Mouse (Mus musculus) kidney, adult 18-20 months (tissue): ENCODE measurements around the gene Stra6l.

Experiments used
- DNase-seq: peaks from one replicate; pipeline ENCODE4 v3.0.0; 2021

Gene Stra6l

GRCm38 (mm10) chr4:45848109-45848824 is at the start of gene Stra6l:
Gene Stra6l, plus strand, starts transcription at chr4:45848664.
- DNase-seq: no peak

- peak; percentile 73 for DNase-seq
Observed at GRCm38 (mm10) chr4:45798964-45799363, 49.5 kb upstream of the Stra6l start, which contains the start of gene Aldh1b1. Gene Aldh1b1, plus strand, starts transcription at chr4:45799022.

DNA sequence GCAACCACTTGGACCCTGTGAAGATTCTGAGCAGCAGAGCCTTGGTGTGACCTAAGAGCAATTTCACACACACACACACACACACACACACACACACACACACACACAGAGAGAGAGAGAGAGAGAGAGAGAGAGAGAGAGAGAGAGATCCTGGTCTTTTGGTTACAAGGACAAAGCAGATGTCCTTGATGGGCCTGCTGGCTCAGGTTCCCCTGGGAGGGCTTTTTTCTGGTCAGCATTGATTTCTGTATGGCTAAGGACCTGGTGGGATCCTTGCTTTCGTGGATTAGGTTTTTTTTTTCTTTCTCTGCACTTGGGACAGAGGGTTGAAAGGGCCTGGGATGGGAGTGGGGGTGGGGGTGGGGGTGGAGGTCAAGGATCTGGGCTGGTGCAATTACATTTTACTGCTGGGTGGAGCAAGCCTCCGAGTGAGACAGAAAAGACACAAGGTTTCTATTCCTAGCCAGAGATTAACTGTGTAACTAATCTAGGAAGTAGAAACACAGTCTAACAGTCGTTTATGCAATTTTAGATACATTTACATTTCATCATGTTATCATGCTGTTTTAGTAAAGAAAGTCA is 48.4 kb upstream of the Stra6l start:
- no peak for DNase-seq

DNA sequence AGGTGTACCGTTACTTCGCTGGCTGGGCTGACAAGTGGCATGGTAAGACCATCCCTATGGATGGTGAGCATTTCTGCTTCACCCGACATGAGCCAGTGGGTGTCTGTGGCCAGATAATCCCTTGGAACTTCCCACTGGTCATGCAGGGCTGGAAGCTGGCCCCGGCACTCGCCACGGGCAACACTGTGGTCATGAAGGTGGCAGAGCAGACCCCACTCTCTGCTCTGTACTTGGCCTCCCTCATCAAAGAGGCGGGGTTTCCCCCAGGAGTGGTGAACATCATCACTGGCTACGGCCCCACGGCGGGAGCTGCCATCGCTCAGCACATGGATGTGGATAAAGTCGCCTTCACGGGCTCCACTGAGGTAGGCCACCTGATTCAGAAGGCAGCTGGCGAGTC is 45.6 kb upstream of the Stra6l start:
- DNase-seq: no peak

DNA sequence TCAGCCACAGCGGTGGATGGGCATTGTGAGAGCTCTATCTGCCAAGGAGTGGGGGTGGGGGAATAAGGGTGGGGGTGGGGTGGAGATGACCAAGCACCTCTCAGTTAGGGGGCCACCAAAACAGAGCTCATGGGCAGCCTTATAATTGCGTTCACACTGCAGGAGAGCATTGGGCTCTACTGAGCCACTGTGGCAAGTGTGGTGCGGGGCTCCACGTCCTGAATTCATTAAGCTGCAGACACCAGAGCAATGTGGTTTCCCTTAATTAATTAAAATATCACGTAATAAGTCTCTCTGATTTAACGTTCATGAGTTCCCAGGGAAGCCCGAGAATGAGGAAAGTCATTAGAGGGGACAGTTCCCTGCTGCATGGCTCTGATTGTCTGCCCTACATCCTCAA is 40.4 kb upstream of the Stra6l start:
- DNase-seq: no peak

DNA sequence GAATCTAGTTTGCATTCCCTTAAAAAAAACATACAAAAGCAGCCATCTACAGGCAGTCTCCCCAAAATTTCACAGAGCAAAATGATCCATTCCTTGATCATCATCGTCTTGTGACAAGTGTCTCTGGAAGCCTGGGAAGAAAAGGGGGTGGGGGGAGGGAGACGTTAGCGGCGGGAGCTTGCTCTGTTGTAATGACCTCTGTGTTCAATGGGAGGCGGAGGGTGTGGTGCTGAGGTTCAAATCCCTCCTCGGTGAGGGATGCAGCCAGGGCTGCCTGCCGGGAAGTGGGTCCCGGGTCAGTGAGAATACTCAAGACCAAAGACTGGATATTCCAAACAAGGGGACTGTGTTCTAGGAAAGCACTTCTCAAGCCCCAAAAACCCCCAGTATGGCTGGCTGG is 37.2 kb upstream of the Stra6l start:
- DNase-seq: no peak

DNA sequence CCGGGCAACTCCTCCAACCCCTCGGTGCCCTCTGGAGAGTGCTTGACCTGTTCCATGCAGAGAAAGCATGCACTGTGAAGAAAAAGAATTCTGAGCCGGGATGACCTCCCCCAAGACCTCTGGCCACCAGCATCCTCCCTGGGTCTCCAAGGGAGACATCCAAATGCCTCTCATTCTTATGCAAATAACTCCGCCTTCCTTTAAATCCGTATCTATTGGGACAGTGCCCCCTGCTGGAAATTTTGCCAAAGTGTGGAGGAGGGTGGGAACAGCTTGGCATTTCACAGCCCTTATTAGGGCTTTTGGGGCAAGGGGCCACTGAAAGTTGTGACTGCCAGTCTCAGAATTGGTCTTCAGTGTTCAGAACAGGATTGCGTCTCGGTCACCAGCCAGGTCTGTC is 32.9 kb upstream of the Stra6l start:
- peak; percentile 51 for DNase-seq

DNA sequence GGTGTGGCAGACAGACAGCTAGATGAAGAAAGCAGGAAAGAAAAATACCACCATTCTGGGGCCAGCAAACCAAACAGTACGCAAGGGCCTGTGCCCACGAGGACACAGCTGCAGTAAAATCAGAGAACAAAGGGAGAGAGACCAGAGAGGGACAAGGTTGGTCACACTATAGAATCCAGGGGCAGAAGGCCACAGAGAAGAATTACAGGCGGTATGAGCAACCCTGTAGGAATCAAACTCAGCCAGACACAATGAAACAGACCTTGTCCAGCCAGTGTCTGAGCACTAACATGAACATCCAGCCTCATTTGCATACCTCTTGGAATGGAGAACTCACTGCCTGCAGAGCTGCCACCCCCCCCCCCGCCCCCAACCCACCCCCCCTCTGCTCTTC is 29.7 kb upstream of the Stra6l start:
- no peak for DNase-seq

DNA sequence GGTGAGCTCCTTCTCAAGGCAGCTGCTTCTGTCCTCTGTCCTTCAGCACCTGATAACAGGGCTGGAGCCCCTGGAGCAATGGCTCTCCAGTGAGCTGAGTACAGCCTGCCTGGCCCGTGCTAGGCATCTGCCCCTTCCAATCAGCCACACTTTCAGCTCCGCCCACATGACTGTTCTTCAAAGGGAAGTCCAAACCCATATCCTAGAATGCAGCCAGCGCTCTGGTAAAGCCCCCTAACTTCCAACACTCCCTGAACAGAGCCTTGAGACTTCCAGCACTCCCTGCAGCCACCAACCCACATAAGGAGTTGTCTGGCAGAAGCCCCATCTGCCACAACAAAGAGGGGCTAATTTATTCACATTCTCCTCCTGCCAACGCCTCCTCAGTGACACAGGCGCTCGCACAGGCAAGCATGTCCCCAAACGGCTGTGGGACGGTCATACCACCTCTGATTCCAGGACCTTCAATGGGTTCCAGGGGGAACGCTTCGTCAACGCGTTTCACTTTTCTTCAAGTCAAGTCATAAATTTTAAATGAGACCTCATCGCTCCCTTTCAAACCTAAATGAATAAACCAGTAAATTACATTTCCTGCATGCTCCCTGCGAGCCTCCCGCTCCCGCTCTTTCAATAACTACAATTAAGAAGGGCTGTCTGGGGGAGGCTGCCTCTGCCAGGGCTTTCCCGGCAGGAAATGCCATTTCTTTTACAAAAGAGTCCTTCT is 29.1 kb upstream of the Stra6l start:
- peak; percentile 3 for DNase-seq

- peak; percentile 64 for DNase-seq
Observed at GRCm38 (mm10) chr4:45820074-45820830, 28.2 kb upstream of the Stra6l start.

DNA sequence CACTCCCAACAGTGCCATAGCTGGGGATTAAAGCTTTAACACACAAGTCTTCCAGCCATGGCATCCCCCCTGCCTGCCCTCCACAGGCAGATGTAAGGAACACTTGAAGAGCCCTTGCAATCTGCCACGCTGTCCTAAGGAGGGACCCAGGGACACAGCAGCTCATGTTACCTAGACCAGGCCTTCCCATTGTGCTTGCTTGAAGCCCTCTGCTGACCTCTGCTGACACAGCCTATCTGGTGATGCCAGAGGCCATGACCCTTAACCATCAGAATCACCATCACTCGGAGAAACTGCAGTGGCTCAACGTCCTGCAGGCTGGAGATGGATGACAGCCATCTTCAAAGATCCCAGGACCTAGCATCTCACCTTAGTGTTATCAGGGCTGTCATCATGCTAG is 26.5 kb upstream of the Stra6l start:
- no peak for DNase-seq

- no peak for DNase-seq
Observed at GRCm38 (mm10) chr4:45822781-45823575, 25.5 kb upstream of the Stra6l start.

DNA sequence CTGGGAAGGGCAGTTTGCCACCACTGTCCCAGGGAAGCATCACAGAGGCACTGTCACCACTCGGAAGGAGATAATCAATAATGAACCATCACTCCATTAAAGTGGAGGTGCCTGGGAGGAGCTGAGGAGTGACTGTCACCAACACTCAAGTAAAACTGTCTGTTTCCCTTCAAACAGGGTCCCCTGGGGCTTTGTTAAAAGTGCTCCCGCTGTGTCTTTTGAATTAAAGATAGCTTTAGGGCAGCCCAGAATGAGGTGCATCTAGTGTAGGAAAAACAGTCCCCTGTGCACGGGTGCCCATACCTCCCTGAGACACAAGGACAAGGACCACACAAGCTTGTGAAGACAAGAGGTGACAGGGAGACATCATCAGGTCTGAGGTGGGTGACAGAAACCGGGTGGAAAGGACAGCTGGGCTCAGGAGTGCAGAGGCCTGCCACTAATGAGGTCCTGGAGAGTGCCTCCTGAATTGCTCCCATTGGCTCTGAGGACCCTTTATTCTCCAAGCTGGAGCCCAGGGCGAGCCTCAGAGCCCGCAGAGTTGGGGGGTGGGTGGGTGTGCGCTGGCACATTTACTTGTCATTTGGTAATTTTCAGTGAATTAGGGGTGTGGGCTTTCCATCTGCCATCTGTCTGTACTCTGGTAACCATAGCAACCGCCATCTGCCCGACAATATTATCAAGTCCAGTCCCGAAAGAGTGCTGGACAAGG is 24.3 kb upstream of the Stra6l start:
- no peak for DNase-seq

DNA sequence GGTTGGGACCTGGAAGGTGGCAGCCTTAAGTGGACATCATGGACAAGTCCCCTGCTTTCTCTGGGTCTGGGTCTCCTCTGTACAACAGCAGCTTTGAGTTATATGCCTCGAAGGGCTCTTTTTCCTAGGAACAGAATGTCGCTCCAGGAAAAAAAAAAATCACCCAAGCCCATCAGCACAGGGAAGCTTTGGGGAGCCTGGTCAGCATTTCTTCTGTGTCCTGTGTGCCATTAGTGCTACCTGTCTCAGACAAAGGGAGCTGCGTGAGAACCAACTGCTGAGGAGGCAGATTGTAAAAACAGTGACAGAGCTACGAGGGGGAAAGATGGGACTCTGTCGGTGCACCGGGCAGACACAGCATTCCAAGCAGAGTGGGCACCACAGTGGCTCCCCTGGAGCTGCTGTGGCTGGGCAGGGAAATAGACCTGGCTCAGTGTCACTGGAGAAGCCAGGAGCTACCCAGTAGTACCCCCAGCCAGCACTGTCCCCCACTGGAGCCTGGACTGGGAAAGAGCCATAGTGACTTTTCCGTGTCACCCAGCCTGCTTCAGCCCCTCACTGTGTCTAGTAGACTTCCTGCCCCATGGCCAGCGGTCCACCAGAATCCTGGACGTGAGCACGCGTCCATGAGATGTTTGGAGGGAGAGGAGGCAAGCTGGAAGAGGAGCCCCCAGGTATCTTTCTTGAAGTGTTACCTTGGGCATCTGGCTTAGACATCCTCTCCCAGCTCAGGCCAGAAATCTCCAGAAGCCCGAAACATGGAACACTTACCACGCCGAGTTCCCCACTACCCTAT is 23.5 kb upstream of the Stra6l start:
- no peak for DNase-seq

DNA sequence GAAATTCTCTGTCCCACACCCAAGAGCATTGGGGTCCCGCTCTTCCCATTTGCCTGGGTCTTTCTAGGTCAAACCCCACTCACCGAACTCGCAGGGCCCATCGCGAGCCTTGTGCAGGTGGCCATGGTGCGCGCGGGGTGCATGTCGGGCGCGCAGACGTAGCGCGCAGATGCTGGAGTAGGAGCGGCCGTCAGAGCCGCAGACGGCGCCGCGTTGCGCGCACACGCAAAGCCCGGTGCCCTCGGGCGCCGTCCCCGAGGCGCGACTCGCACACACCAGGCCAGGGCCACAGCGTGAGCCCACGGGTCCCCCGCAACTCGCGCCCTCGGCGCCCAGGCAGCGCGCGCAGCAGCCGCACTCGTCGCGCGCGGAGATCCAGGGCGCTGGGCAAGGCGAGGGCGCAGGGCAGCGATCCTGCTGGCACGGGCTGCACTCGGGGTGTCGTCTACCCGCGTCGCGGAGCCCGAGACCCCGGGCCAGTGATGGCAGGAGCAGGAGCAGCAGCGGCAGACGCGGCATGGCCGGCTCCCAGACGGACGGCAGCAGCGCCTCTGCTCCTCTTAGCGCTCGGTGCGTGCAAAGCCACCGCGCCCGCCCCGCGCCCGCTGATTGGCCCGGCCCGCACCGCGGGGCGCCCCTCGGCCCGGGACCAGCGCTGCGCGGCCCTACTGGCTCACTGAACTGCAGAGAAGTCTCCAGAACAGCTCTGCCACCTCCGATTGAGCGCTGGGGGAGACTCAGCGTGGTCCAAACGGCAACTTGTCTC is 22.0 kb upstream of the Stra6l start, which contains the start of gene Igfbpl1:
Igfbpl1 (minus strand) TSS at position 649 of the 766 bp plus-strand sequence.
- DNase-seq: no peak

GRCm38 (mm10) chr4:45829907-45830759 is 18.3 kb upstream of the Stra6l start:
- DNase-seq: no peak

- DNase-seq: no peak
Observed at GRCm38 (mm10) chr4:45831996-45832395, 16.5 kb upstream of the Stra6l start.

- DNase-seq: no peak
Observed at GRCm38 (mm10) chr4:45833461-45833860, 15.0 kb upstream of the Stra6l start.

DNA sequence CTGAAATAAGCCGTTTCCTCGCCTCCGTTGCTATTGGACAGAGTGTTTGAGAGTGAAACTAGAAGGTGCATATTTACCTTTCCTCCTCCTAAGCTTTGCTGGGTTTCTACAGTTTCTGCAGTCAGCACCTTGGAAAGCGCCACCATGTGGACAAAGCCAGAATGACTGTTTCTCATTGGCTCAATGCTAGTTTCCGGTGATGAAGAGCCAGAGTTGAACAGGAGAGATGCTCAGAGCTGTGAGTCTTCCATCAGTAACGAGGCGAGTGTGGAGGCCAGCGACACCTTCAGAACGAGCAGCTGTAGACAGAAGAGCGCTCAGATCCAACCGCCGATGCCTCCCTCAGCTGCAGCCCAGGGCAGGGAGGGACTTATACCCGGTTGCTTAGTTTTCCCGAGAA is 4.1 kb upstream of the Stra6l start:
- DNase-seq: peak; percentile 16
